Mouse (Mus musculus) CH12.LX (cell line): ENCODE data around the gene Fbrsl1.

Experiments
- CTCF ChIP-seq, 2 experiments: IDR thresholded peaks in 1 of 2; conservative IDR thresholded peaks in 1 of 2; 2 replicates each; pipeline ENCODE4 v1.5.1; 2011 to 2012; ENCODE audit warnings: low read depth in 2 of 2, low read length in 2 of 2, improper control_type of control experiment in 1 of 2, inconsistent platforms in 1 of 2, mild to moderate bottlenecking in 1 of 2, moderate library complexity in 1 of 2
- ETS1 ChIP-seq: conservative IDR thresholded peaks from 2 replicates; pipeline ENCODE4 v1.6.1; 2012; ENCODE audit warnings: low read depth, mild to moderate bottlenecking, inconsistent platforms, low read length, improper control_type of control experiment, moderate library complexity
- GABPA ChIP-seq: IDR thresholded peaks from 2 replicates; pipeline ENCODE4 v1.6.1; 2012; ENCODE audit warnings: low read depth, low read length, improper control_type of control experiment, inconsistent platforms; ENCODE audit not compliant: insufficient replicate concordance
- JUN ChIP-seq: IDR thresholded peaks from 2 replicates; pipeline ENCODE4 v1.6.1; 2011; ENCODE audit warnings: low read depth, mild to moderate bottlenecking, low read length, improper control_type of control experiment, moderate library complexity; ENCODE audit not compliant: insufficient read depth
- KAT2A ChIP-seq: IDR thresholded peaks from 2 replicates; pipeline ENCODE4 v1.6.1; 2012; ENCODE audit warnings: low read length, improper control_type of control experiment, inconsistent platforms; ENCODE audit not compliant: insufficient replicate concordance
- MAX ChIP-seq: IDR thresholded peaks from 2 replicates; pipeline ENCODE4 v1.6.1; 2011; ENCODE audit warnings: low read length, improper control_type of control experiment
- POLR2A ChIP-seq: IDR thresholded peaks from 2 replicates; pipeline ENCODE4 v1.6.1; 2011; ENCODE audit warnings: low read depth, mild to moderate bottlenecking, improper control_type of control experiment, low read length
- RAD21 ChIP-seq: IDR thresholded peaks from 2 replicates; pipeline ENCODE4 v1.6.1; 2011; ENCODE audit warnings: low read depth, mild to moderate bottlenecking, low read length, improper control_type of control experiment, moderate library complexity

DNA sequence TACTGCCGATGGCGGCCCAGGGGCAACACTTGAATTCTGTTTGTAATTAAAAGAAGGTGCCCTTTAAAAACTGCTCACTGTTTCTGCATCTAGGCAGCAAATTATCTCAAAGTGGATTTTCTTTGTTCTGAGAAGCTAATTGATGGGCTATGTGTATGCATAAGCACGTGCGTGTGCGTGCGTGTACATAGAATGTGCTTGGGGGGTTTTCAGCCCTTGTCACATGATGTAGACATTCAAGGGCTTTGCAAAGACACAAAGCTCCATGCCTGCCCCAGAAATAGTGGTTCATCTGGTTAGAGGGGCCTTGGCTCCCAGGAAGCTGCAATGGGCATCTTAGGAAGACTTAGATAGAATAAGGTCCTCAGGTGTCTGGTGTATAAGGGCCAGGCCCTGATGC is 46.7 kb upstream of the Fbrsl1 start:
- no peak for TF ChIP-seq POLR2A
- TF ChIP-seq CTCF (conservative IDR thresholded peaks at IDR 0.05 in 1 of 2, IDR thresholded peaks at IDR 0.05 in 1 of 2; ENCODE audit: low read depth in 2 of 2, low read length in 2 of 2), result no peak
- TF ChIP-seq RAD21, result no peak
- TF ChIP-seq ETS1, result no peak
- no peak for TF ChIP-seq GABPA
- no peak for TF ChIP-seq KAT2A
- no peak for TF ChIP-seq JUN
- no peak for TF ChIP-seq MAX
